Mouse (Mus musculus): ENCODE measurements at regions not wholly inside any gene's neighbourhood (a gene's known extent, or its start where the extent isn't known, plus 50 kb on each side); places are given as distances from the start of the nearest gene placed in this dataset.

GRCm38 (mm10) chr2:92848962-92849361, 65.9 kb upstream of the Syt13 start:
- TF ChIP-seq CTCF (IDR thresholded peaks at IDR 0.05; ENCODE audit: extremely low read depth, insufficient read depth, insufficient read length, insufficient replicate concordance): no peak
- TF ChIP-seq POLR2A (IDR thresholded peaks at IDR 0.05; ENCODE audit: low read depth, low read length): no peak
